Mouse (Mus musculus) lung, adult 2 months (tissue): ENCODE measurements around the gene Lrpap1.

Source experiments
- CTCF ChIP-seq: fragments of 200-500 bp; IDR thresholded peaks from 2 replicates; pipeline ENCODE4 v1.5.1; 2011; ENCODE audit warnings: mild to moderate bottlenecking, low read length, control low read depth; ENCODE audit not compliant: insufficient read depth
- POLR2A ChIP-seq: fragments of 200-500 bp; IDR thresholded peaks from 2 replicates; pipeline ENCODE4 v1.6.1; 2011; ENCODE audit warnings: low read depth, mild to moderate bottlenecking, control low read depth, low read length, borderline replicate concordance; ENCODE audit errors: extremely low read depth

- no peak for TF ChIP-seq CTCF
- no peak for TF ChIP-seq POLR2A
These were observed 31.6 kb downstream of the Lrpap1 start for GRCm38 (mm10) chr5:35073992-35074391.
